Mouse (Mus musculus) heart, adult 2 months (tissue): ENCODE measurements around the gene Wtap.

Source experiments
- EP300 ChIP-seq: fragments of 200-500 bp; IDR thresholded peaks from 2 replicates; pipeline ENCODE4 v1.6.1; 2011; ENCODE audit warnings: low read depth, low read length, control low read depth; ENCODE audit not compliant: insufficient read depth
- POLR2A ChIP-seq: fragments of 200-500 bp; IDR thresholded peaks from 2 replicates; pipeline ENCODE4 v1.6.1; 2011; ENCODE audit warnings: mild to moderate bottlenecking, low read depth, low read length, control low read depth; ENCODE audit not compliant: insufficient read depth

DNA sequence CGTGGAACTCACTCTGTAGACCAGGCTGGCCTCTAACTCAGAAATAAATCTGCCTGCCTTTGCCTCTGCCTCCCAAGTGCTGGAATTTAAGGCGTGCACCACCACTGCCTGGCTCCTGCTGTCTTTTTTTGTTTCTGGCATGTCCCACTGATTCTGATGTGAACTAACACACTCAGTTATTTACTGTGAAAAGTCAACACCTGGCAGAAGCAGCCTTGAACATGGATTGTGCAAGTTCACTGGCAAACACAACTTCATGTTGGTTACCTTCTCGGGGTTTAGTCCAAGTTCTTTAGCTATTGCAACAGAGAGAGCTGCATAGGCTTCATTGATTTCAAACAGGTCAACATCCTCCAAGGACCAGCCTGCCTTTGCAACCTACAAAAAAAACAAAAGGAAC, 69.0 kb downstream of the Wtap start:
- TF ChIP-seq EP300 (no peak), POLR2A (no peak)
